Mouse (Mus musculus): ENCODE results near the gene Cd248. TPM values are rescaled to one million over a fixed set of nuclear protein-coding genes. Genes with fewer than 3 reads are reported as not detected.

The Cd248 gene
- polyA plus RNA-seq, 1 experiment from 2014 or later, result 47.7 TPM

Other genes starting within 250 kb of the Cd248 start
- 51.3 and 56.7 TPM in 2 replicates for gene Ccs, start 228.7 kb upstream of the Cd248 start, polyA plus RNA-seq (2015; fragmentation: Nextera tagmentation; extraction: Ambion mirVana)
- gene Ccdc87, start 228.7 kb upstream of the Cd248 start, polyA plus RNA-seq (2015; fragmentation: Nextera tagmentation; extraction: Ambion mirVana), result not detected in 2 replicates
- 25.2 and 26.3 TPM in 2 replicates for gene Ctsf, start 212.9 kb upstream of the Cd248 start, polyA plus RNA-seq (2015; fragmentation: Nextera tagmentation; extraction: Ambion mirVana)
- gene Actn3, start 190.2 kb upstream of the Cd248 start, polyA plus RNA-seq (2015; fragmentation: Nextera tagmentation; extraction: Ambion mirVana), result 1.2 and 1.7 TPM in 2 replicates
- 9.8 and 10.3 TPM in 2 replicates for gene Zdhhc24, start 189.4 kb upstream of the Cd248 start, polyA plus RNA-seq (2015; fragmentation: Nextera tagmentation; extraction: Ambion mirVana)
- 2.3 TPM in 2 replicates for gene Bbs1, start 161.4 kb upstream of the Cd248 start, polyA plus RNA-seq (2015; fragmentation: Nextera tagmentation; extraction: Ambion mirVana)
- 126 and 135 TPM in 2 replicates for gene Dpp3, start 139.8 kb upstream of the Cd248 start, polyA plus RNA-seq (2015; fragmentation: Nextera tagmentation; extraction: Ambion mirVana)
- gene Peli3, start 125.0 kb upstream of the Cd248 start, polyA plus RNA-seq (2015; fragmentation: Nextera tagmentation; extraction: Ambion mirVana), result 2.0 and 2.4 TPM in 2 replicates
- gene Mrpl11, start 105.9 kb upstream of the Cd248 start, polyA plus RNA-seq (2015; fragmentation: Nextera tagmentation; extraction: Ambion mirVana), result 102 and 116 TPM in 2 replicates
- 0.21 and 0.24 TPM in 2 replicates for gene Npas4, start 77.8 kb upstream of the Cd248 start, polyA plus RNA-seq (2015; fragmentation: Nextera tagmentation; extraction: Ambion mirVana)
- gene Slc29a2, start 44.2 kb upstream of the Cd248 start, polyA plus RNA-seq (2015; fragmentation: Nextera tagmentation; extraction: Ambion mirVana), result 4.6 and 4.9 TPM in 2 replicates
- gene B4gat1, start 29.3 kb upstream of the Cd248 start, polyA plus RNA-seq (2015; fragmentation: Nextera tagmentation; extraction: Ambion mirVana), result 36.1 and 36.2 TPM in 2 replicates
- gene AC124502.3, start 29.2 kb upstream of the Cd248 start, polyA plus RNA-seq (2015; fragmentation: Nextera tagmentation; extraction: Ambion mirVana), result 2.4 and 2.8 TPM in 2 replicates
- 37.5 and 44.7 TPM in 2 replicates for gene Brms1, start 26.7 kb upstream of the Cd248 start, polyA plus RNA-seq (2015; fragmentation: Nextera tagmentation; extraction: Ambion mirVana)
- gene Rin1, start 17.6 kb upstream of the Cd248 start, polyA plus RNA-seq (2015; fragmentation: Nextera tagmentation; extraction: Ambion mirVana), result 2.7 and 3.9 TPM in 2 replicates
- 5.6 and 6.5 TPM in 2 replicates for gene Tmem151a, start 17.5 kb downstream of the Cd248 start, polyA plus RNA-seq (2015; fragmentation: Nextera tagmentation; extraction: Ambion mirVana)
- gene Yif1a, start 20.5 kb downstream of the Cd248 start, polyA plus RNA-seq (2015; fragmentation: Nextera tagmentation; extraction: Ambion mirVana), result 109 and 126 TPM in 2 replicates
- gene Cnih2, start 30.4 kb downstream of the Cd248 start, polyA plus RNA-seq (2015; fragmentation: Nextera tagmentation; extraction: Ambion mirVana), result 12.7 and 13.4 TPM in 2 replicates
- 216 and 223 TPM in 2 replicates for gene Rab1b, start 39.0 kb downstream of the Cd248 start, polyA plus RNA-seq (2015; fragmentation: Nextera tagmentation; extraction: Ambion mirVana)
- 12.1 and 16.6 TPM in 2 replicates for gene Klc2, start 50.5 kb downstream of the Cd248 start, polyA plus RNA-seq (2015; fragmentation: Nextera tagmentation; extraction: Ambion mirVana)
- gene Pacs1, start 205.0 kb downstream of the Cd248 start, polyA plus RNA-seq (2015; fragmentation: Nextera tagmentation; extraction: Ambion mirVana), result 15.6 and 15.8 TPM in 2 replicates
- 282 and 289 TPM in 2 replicates for gene Sf3b2, start 227.4 kb downstream of the Cd248 start, polyA plus RNA-seq (2015; fragmentation: Nextera tagmentation; extraction: Ambion mirVana)
- 2.1 and 2.4 TPM in 2 replicates for gene Gal3st3, start 230.3 kb downstream of the Cd248 start, polyA plus RNA-seq (2015; fragmentation: Nextera tagmentation; extraction: Ambion mirVana)